Mouse (Mus musculus) embryonic facial prominence, embryonic 12.5 days (tissue): ENCODE measurements around the gene Mmp25. TPM values are rescaled to one million over a fixed set of nuclear protein-coding genes. Genes with fewer than 3 reads are reported as not detected.

Experiments
- ATAC-seq: fragments of 200-750 bp; cut with Nextera tagmentation; 2 replicates; pipeline ENCODE4 v1.8.0; 2017; ENCODE audit not compliant: insufficient number of reproducible peaks, insufficient read depth, low FRiP score, low TSS enrichment
- H3K27ac ChIP-seq: fragments of 300-500 bp; sonication (generic); 2 replicates; pipeline ENCODE4 v1.5.1; 2016; ENCODE audit warnings: mild to moderate bottlenecking
- H3K27me3 ChIP-seq: fragments of 300-500 bp; sonication (generic); 2 replicates; pipeline ENCODE4 v1.6.1; 2016; ENCODE audit warnings: mild to moderate bottlenecking, moderate library complexity
- H3K36me3 ChIP-seq: fragments of 300-500 bp; sonication (generic); 2 replicates; pipeline ENCODE4 v1.6.1; 2016; ENCODE audit warnings: mild to moderate bottlenecking
- H3K4me1 ChIP-seq: fragments of 300-500 bp; sonication (generic); 2 replicates; pipeline ENCODE4 v1.6.1; 2016
- H3K4me2 ChIP-seq: fragments of 300-500 bp; sonication (generic); replicated peaks from 2 replicates; pipeline ENCODE4 v1.6.1; 2016; ENCODE audit warnings: mild to moderate bottlenecking, moderate library complexity
- H3K4me3 ChIP-seq: fragments of 300-500 bp; sonication (generic); 2 replicates; pipeline ENCODE4 v1.5.1; 2016; ENCODE audit warnings: mild to moderate bottlenecking
- H3K9ac ChIP-seq: fragments of 300-500 bp; sonication (generic); 2 replicates; pipeline ENCODE4 v1.6.1; 2016; ENCODE audit warnings: mild to moderate bottlenecking, moderate library complexity
- H3K9me3 ChIP-seq: fragments of 300-500 bp; sonication (generic); 2 replicates; pipeline ENCODE4 v1.6.1; 2016; ENCODE audit warnings: mild to moderate bottlenecking, moderate library complexity
- WGBS: fragments of 180-500 bp; shearing (Covaris S2); methylation state at CpG from one replicate; pipeline ENCODE4 v1.1.7; 2016; 5-methylcytosine and 5-hydroxymethylcytosine counted together
- polyA plus RNA-seq: library from polyadenylated mRNA; unstranded; fragments of >200 nt; fragmentation: Nextera tagmentation; extraction: Ambion mirVana; gene quantifications from 2 replicates; pipeline ENCODE4 v1.2.1, GENCODE M21; 2016

Gene Mmp25
- polyA plus RNA-seq, 1 experiment from 2014 or later = 0.84 TPM

DNA sequence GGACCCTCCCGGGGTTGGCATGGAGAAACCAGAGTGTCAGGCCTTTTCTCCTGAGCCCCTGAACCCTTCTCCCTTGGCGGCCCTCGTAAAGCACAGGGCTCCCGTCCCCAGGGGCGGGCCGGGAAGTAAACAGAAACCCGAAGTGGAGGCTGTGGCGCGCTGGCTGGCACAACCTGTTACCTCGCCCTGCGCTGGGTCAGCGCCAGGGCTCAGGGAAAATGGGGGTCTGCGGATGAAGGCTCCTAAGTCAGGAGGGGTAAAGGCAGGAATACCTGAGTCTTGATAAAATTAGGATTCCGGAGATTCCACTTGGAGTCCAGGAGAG lies 15.8 kb upstream of the Mmp25 start:
- 3% methylated on average over 14 of the region's 14 CpGs for WGBS
- no peak for ATAC-seq
- peak overlapping the region; percentile 30 for H3K4me2 ChIP-seq

DNA sequence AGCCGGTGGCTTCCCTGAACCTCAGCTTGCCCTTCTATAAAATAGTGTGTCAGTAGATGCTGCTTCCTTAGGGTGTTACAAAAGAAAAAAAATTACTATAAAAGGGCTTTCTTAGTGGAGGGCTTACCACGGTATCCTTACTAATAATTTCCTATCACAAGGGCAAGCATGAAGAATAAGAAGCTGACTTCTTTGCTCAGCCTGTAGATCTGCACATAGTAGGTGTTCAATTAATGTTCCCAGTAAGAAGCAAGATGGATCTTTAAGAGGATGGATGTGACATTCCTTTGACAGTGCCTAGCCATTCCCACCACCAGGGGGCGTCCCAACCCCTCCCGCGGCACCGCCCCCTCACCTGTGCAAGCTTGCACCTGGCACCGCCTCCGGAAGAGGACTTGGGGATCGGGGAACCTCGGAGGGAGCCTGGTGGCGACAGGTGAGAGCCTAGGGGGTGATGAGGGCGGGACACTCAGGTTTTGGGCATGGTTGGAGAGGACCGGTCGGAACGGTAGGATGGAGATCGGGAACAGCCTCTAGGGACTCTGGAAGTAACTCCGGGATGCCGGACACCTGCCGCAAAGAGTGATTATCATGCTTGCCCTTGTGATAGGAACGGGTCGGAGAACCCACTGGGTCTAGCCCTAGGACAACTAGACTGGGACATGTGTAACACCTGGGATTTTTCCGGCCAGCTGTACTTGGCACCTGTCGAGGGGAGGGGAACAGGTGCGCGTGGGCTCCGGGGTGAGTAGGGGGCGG lies 15.2 kb upstream of the Mmp25 start, which contains the start of gene Bicdl2:
Gene Bicdl2 (plus strand): TSS at position 390 of the 759 bp plus-strand sequence.
- WGBS = 4% methylated on average over 27 of the region's 27 CpGs
- H3K9me3 ChIP-seq = no peaks in the 10 kb centered on the region
- ATAC-seq = no peak

More for the DNA sequence above, 15.8 kb upstream of the Mmp25 start:
- Histone ChIP-seq H3K36me3 (no peaks in the 10 kb centered on the region), H3K27me3 (peaks cover 43% of the 10 kb centered on the region), H3K4me3 (no peak overlapping the region), H3K9me3 (no peaks in the 10 kb centered on the region), H3K4me1 (peaks cover 5% of the 10 kb centered on the region), H3K27ac (no peak overlapping the region), H3K9ac (no peak overlapping the region)

DNA sequence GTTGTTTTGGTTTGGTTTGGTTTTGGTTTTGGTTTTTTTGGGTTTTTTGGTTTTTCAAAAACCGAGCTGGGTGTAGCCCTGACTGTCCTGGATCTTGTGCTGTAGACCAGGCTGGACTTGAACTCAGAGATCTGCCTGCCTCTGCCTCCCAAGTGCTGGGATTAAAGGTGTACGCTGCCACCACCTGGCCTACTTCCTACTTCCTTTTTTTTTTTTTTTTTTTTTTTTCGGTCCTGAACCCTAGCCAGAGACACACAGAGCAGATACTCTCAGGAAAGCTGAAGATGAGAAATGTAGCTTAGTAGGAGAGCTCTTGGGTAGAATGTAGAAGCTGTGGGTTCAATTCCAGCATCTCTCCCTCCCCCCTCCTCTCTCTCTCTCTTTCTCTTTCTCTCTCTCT lies 13.4 kb upstream of the Mmp25 start:
- no peaks in the 10 kb centered on the region for H3K9me3 ChIP-seq
- no peak for ATAC-seq
- H3K9ac ChIP-seq = no peak overlapping the region
- no peaks in the 10 kb centered on the region for H3K4me1 ChIP-seq
- 68% methylated on average over 3 of the region's 3 CpGs for WGBS
- peaks cover 43% of the 10 kb centered on the region for H3K27me3 ChIP-seq
- H3K36me3 ChIP-seq = no peaks in the 10 kb centered on the region
- H3K4me3 ChIP-seq = no peak overlapping the region
- H3K27ac ChIP-seq = no peak overlapping the region
- H3K4me2 ChIP-seq = no peak overlapping the region

More for the DNA sequence above, 15.2 kb upstream of the Mmp25 start, which contains the start of gene Bicdl2:
- H3K27ac ChIP-seq = no peak within 1 kb of the TSS
- no peaks in the 10 kb centered on the region for H3K36me3 ChIP-seq
- H3K4me1 ChIP-seq = peaks cover 5% of the 10 kb centered on the region
- no peak within 1 kb of the TSS for H3K4me3 ChIP-seq
- peaks cover 43% of the 10 kb centered on the region for H3K27me3 ChIP-seq
- H3K9ac ChIP-seq = no peak within 1 kb of the TSS
- peak within 1 kb of the TSS; percentile 30 for H3K4me2 ChIP-seq

DNA sequence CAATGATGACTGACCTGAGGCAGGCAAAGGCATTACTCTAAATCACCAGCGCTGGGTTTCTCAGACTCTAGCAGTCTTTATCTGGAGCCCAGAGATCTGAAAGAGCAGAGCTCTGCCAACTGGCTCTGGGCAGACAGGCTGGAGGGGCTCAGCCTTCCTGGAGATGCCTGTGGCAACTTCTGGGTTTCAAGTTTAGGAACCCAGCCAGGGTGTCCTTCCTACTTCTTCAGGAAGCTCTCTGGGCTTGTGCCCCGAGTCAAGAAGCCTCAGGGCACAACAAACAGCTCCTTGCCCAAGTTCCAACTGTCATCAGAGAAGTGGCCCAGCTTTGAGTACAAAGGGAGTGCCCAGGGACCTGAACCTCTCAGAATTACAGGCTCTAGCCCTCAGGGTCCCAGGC lies 9.3 kb upstream of the Mmp25 start:
- Histone ChIP-seq H3K9me3 (no peaks in the 10 kb centered on the region), H3K36me3 (no peaks in the 10 kb centered on the region), H3K4me2 (no peak overlapping the region), H3K4me1 (no peaks in the 10 kb centered on the region), H3K4me3 (no peak overlapping the region), H3K27ac (no peak overlapping the region), H3K9ac (no peak overlapping the region), H3K27me3 (peaks cover 5% of the 10 kb centered on the region)
- WGBS = 60% methylated on average over 2 of the region's 2 CpGs
- no peak for ATAC-seq

GRCm38 (mm10) chr17:23654001-23654400 lies 8.9 kb upstream of the Mmp25 start:
- Histone ChIP-seq H3K27me3 (peaks cover under 1% of the 10 kb centered on the region), H3K36me3 (no peaks in the 10 kb centered on the region), H3K27ac (no peak overlapping the region), H3K4me1 (no peaks in the 10 kb centered on the region), H3K9me3 (no peaks in the 10 kb centered on the region), H3K4me2 (no peak overlapping the region), H3K9ac (no peak overlapping the region), H3K4me3 (no peak overlapping the region)
- 65% methylated on average over 6 of the region's 6 CpGs for WGBS
- ATAC-seq = no peak

GRCm38 (mm10) chr17:23653324-23653723 lies 8.2 kb upstream of the Mmp25 start:
- H3K27ac ChIP-seq = no peak overlapping the region
- WGBS = 82% methylated on average over 1 of the region's 2 CpGs

GRCm38 (mm10) chr17:23651363-23651762 lies 6.3 kb upstream of the Mmp25 start:
- no peaks in the 10 kb centered on the region for H3K36me3 ChIP-seq
- H3K9ac ChIP-seq = no peak overlapping the region
- 81% methylated on average over 6 of the region's 6 CpGs for WGBS
- no peak for ATAC-seq
- H3K9me3 ChIP-seq = no peaks in the 10 kb centered on the region
- H3K27me3 ChIP-seq = peaks cover 5% of the 10 kb centered on the region
- H3K4me1 ChIP-seq = no peaks in the 10 kb centered on the region
- no peak overlapping the region for H3K27ac ChIP-seq
- no peak overlapping the region for H3K4me2 ChIP-seq
- no peak overlapping the region for H3K4me3 ChIP-seq

More at GRCm38 (mm10) chr17:23653324-23653723, 8.2 kb upstream of the Mmp25 start:
- Histone ChIP-seq H3K27me3 (no peaks in the 10 kb centered on the region; the same call in 1 of the 2 replicates), H3K4me3 (no peak overlapping the region), H3K36me3 (no peaks in the 10 kb centered on the region), H3K4me2 (no peak overlapping the region), H3K9me3 (no peaks in the 10 kb centered on the region), H3K4me1 (no peaks in the 10 kb centered on the region), H3K9ac (no peak overlapping the region)
- ATAC-seq = no peak

- Histone ChIP-seq H3K36me3 (no peaks in the 10 kb centered on the region), H3K4me2 (no peak overlapping the region), H3K27ac (no peak overlapping the region), H3K4me3 (no peak overlapping the region), H3K9ac (no peak overlapping the region), H3K9me3 (peaks cover 4% of the 10 kb centered on the region; the same call in 1 of the 2 replicates), H3K27me3 (peaks cover 34% of the 10 kb centered on the region), H3K4me1 (peaks cover 8% of the 10 kb centered on the region; the same call in 1 of the 2 replicates)
- ATAC-seq = no peak
- 28% methylated on average over 10 of the region's 10 CpGs for WGBS
Measured at GRCm38 (mm10) chr17:23645894-23646293, 817 bp upstream of the Mmp25 start.

- Histone ChIP-seq H3K4me2 (no peak overlapping the region), H3K9me3 (no peaks in the 10 kb centered on the region), H3K36me3 (no peaks in the 10 kb centered on the region), H3K4me3 (no peak overlapping the region), H3K27me3 (0 out of 2 replicates have a peak, but pooled peaks cover 8% of the 10 kb centered on the region), H3K9ac (no peak overlapping the region), H3K4me1 (no peaks in the 10 kb centered on the region; the same call in 1 of the 2 replicates), H3K27ac (no peak overlapping the region)
- ATAC-seq = no peak
- 82% methylated on average over 8 of the region's 8 CpGs for WGBS
Measured at GRCm38 (mm10) chr17:23631241-23631640, 13.8 kb downstream of the Mmp25 start.

DNA sequence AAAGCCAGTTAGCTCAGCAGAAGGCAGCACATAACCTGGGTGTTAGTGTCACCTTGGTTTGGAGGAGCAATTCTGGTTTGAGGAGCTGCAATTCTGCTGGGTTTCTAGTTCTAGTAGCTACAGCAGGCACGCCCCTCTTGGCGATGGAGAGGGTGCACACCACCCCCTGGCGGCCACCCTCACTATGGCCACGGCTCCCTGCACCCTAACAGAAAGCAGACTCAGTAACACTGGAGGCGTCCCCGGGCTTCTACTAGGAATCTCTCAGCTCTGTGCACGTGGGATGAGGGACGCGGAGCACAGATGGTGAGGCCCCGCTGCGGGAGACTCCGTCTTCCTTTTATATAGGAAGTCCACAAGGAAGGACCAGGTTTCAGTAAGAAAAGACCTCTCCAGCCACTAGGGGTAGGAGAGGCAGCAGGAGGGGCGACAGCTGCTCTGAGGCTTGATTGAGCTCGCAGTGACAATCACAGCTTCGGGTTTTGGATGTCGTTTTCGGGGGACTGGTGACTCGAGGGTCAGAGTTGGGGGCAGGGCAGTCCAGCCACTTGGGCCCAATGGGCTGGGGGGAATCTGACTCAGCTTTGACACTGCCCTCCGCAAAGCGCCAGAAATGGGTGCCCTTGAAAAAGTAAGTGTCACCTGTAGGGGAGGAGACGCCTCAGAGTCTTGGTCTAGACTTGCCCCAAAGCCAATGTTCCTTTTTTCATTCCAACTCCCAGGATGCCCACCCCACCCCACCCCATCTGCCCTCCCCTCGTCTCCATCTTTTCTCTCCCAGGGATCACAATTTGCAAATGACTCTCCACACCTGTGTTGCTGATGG lies 14.7 kb downstream of the Mmp25 start:
- no peaks in the 10 kb centered on the region for H3K36me3 ChIP-seq

DNA sequence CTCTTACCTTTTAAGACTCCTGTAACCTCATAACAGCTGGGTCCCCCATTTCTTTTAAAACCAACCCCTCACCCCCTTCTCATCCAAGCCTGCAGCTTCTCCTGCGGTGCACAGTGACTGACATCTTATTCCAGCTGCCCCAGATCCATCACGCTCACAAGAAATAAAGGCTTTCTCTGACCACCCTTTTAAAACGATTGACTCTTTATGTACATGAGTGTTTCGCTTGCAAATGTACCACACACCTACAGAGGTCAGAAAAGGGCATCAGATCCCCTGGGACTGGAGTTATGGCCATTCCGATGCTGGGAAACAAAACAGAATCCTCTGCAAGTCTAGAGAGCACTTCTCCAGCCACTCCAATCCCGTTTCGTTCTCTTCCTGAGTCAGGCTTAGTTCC lies 17.3 kb downstream of the Mmp25 start:
- no peak overlapping the region for H3K27ac ChIP-seq
- H3K4me2 ChIP-seq = no peak overlapping the region
- H3K36me3 ChIP-seq = no peaks in the 10 kb centered on the region
- 0 out of 2 replicates have a peak, but pooled peaks cover 8% of the 10 kb centered on the region for H3K27me3 ChIP-seq
- 31% methylated on average over 7 of the region's 7 CpGs for WGBS
- no peak overlapping the region for H3K9ac ChIP-seq
- H3K4me3 ChIP-seq = no peak overlapping the region
- no peaks in the 10 kb centered on the region; the same call in 1 of the 2 replicates for H3K4me1 ChIP-seq
- no peak for ATAC-seq
- H3K9me3 ChIP-seq = no peaks in the 10 kb centered on the region

More for the DNA sequence above, 14.7 kb downstream of the Mmp25 start:
- Histone ChIP-seq H3K4me1 (no peaks in the 10 kb centered on the region; the same call in 1 of the 2 replicates), H3K4me3 (peak overlapping the region; percentile 14; the same call in 1 of the 2 replicates), H3K9ac (peak overlapping the region; percentile 29; the same call in 1 of the 2 replicates), H3K4me2 (peak overlapping the region; percentile 44), H3K9me3 (no peaks in the 10 kb centered on the region), H3K27me3 (0 out of 2 replicates have a peak, but pooled peaks cover 8% of the 10 kb centered on the region), H3K27ac (no peak overlapping the region)
- 17% methylated on average over 22 of the region's 22 CpGs for WGBS
- peak; percentile 65; the same call in 1 of the 2 replicates for ATAC-seq
